Mouse (Mus musculus): ENCODE results near the gene Slit3.

Gene Slit3

GRCm38 (mm10) chr11:35587174-35587959 is 466.3 kb downstream of the Slit3 start:
- DNase-seq (ENCODE audit: low spot score), result peak; percentile 24

- DNase-seq (ENCODE audit: low spot score), result no peak
These were observed 468.9 kb downstream of the Slit3 start for GRCm38 (mm10) chr11:35589892-35590291.

- no peak for DNase-seq (ENCODE audit: low spot score)
These were observed 472.4 kb downstream of the Slit3 start for GRCm38 (mm10) chr11:35593146-35594034.

- no peak for DNase-seq (ENCODE audit: low spot score)
These were observed 475.0 kb downstream of the Slit3 start for GRCm38 (mm10) chr11:35596064-35596463.

- DNase-seq (ENCODE audit: low spot score), result no peak
These were observed 476.9 kb downstream of the Slit3 start for GRCm38 (mm10) chr11:35597882-35598281.

GRCm38 (mm10) chr11:35598732-35599131 is 477.7 kb downstream of the Slit3 start:
- DNase-seq (ENCODE audit: low spot score), result no peak

- DNase-seq (ENCODE audit: low spot score), result no peak
These were observed 480.7 kb downstream of the Slit3 start for GRCm38 (mm10) chr11:35601652-35602240.

GRCm38 (mm10) chr11:35602586-35602985 is 481.6 kb downstream of the Slit3 start:
- no peak for DNase-seq (ENCODE audit: low spot score)

GRCm38 (mm10) chr11:35603946-35604345 is 482.9 kb downstream of the Slit3 start:
- DNase-seq (ENCODE audit: low spot score), result no peak

GRCm38 (mm10) chr11:35604848-35605790 is 484.1 kb downstream of the Slit3 start:
- no peak for DNase-seq (ENCODE audit: low spot score)

- DNase-seq (ENCODE audit: low spot score), result no peak
These were observed 486.2 kb downstream of the Slit3 start for GRCm38 (mm10) chr11:35607191-35607590.

- DNase-seq (ENCODE audit: low spot score), result no peak
These were observed 487.8 kb downstream of the Slit3 start for GRCm38 (mm10) chr11:35608794-35609193.

GRCm38 (mm10) chr11:35612262-35612896 is 491.4 kb downstream of the Slit3 start:
- DNase-seq (ENCODE audit: low spot score), result no peak

- DNase-seq (ENCODE audit: low spot score), result no peak
These were observed 493.5 kb downstream of the Slit3 start for GRCm38 (mm10) chr11:35614530-35614929.

- DNase-seq (ENCODE audit: low spot score), result no peak
These were observed 498.4 kb downstream of the Slit3 start for GRCm38 (mm10) chr11:35619421-35619820.

- DNase-seq (ENCODE audit: low spot score), result no peak
These were observed 501.7 kb downstream of the Slit3 start for GRCm38 (mm10) chr11:35622736-35623135.

- DNase-seq (ENCODE audit: low spot score), result no peak
These were observed 503.7 kb downstream of the Slit3 start for GRCm38 (mm10) chr11:35624515-35625270.

GRCm38 (mm10) chr11:35625576-35625975 is 504.6 kb downstream of the Slit3 start:
- DNase-seq (ENCODE audit: low spot score), result no peak

GRCm38 (mm10) chr11:35626161-35626885 is 505.3 kb downstream of the Slit3 start:
- no peak for DNase-seq (ENCODE audit: low spot score)

- DNase-seq (ENCODE audit: low spot score), result no peak
These were observed 506.8 kb downstream of the Slit3 start for GRCm38 (mm10) chr11:35627815-35628214.
